Mouse (Mus musculus): ENCODE data around the gene Trim7.
"Not testable (repeated sequence)": the region's sequence is repeated elsewhere in the genome, so short reads cannot be mapped to it uniquely, and the experiment has no call there.

Trim7 gene

GRCm38 (mm10) chr11:48801831-48802772 lies 23.8 kb upstream of the Trim7 start:
- no peak for DNase-seq (ENCODE audit: low spot score)

GRCm38 (mm10) chr11:48803988-48804387 lies 22.0 kb upstream of the Trim7 start:
- no peak for DNase-seq (ENCODE audit: low spot score)

GRCm38 (mm10) chr11:48804922-48805321 lies 21.0 kb upstream of the Trim7 start:
- DNase-seq (ENCODE audit: low spot score) = no peak

- DNase-seq (ENCODE audit: low spot score) = no peak
Observed at GRCm38 (mm10) chr11:48806856-48807562, 18.9 kb upstream of the Trim7 start.

- no peak for DNase-seq (ENCODE audit: low spot score)
Observed at GRCm38 (mm10) chr11:48807563-48808303, 18.2 kb upstream of the Trim7 start.

GRCm38 (mm10) chr11:48808304-48808646 lies 17.7 kb upstream of the Trim7 start:
- no peak for DNase-seq (ENCODE audit: low spot score)

- DNase-seq (ENCODE audit: low spot score) = no peak
Observed at GRCm38 (mm10) chr11:48808737-48809433, 17.1 kb upstream of the Trim7 start.

GRCm38 (mm10) chr11:48809434-48809830 lies 16.5 kb upstream of the Trim7 start:
- no peak for DNase-seq (ENCODE audit: low spot score)

- no peak for DNase-seq (ENCODE audit: low spot score)
Observed at GRCm38 (mm10) chr11:48810142-48810541, 15.8 kb upstream of the Trim7 start.

GRCm38 (mm10) chr11:48813782-48814181 lies 12.2 kb upstream of the Trim7 start:
- no peak for DNase-seq (ENCODE audit: low spot score)

GRCm38 (mm10) chr11:48815851-48816250 lies 10.1 kb upstream of the Trim7 start:
- no peak for DNase-seq (ENCODE audit: low spot score)

- peak; percentile 53 for DNase-seq (ENCODE audit: low spot score)
Observed at GRCm38 (mm10) chr11:48816281-48816781, 9.6 kb upstream of the Trim7 start.

- DNase-seq (ENCODE audit: low spot score) = peak; percentile 99
Observed at GRCm38 (mm10) chr11:48816800-48817665, 8.9 kb upstream of the Trim7 start, which contains the start of gene Trim41. Gene Trim41, minus strand, starts transcription at chr11:48817353.

- DNase-seq (ENCODE audit: low spot score) = no peak
Observed at GRCm38 (mm10) chr11:48817794-48818193, 8.1 kb upstream of the Trim7 start.

- peak; percentile 70 for DNase-seq (ENCODE audit: low spot score)
Observed at GRCm38 (mm10) chr11:48818346-48818745, 7.6 kb upstream of the Trim7 start.

GRCm38 (mm10) chr11:48819614-48820307 lies 6.2 kb upstream of the Trim7 start:
- DNase-seq (ENCODE audit: low spot score) = no peak

- DNase-seq (ENCODE audit: low spot score) = no peak
Observed at GRCm38 (mm10) chr11:48820308-48820674, 5.6 kb upstream of the Trim7 start.

- DNase-seq (ENCODE audit: low spot score) = not testable (repeated sequence)
Observed at GRCm38 (mm10) chr11:48821299-48821698, 4.6 kb upstream of the Trim7 start.

- no peak for DNase-seq (ENCODE audit: low spot score)
Observed at GRCm38 (mm10) chr11:48822768-48823512, 3.0 kb upstream of the Trim7 start.
